Comparison of ENCODE assay signal across 19 mouse cellular contexts in genomic region chr11:120862819-120863218, GRCm38 (mm10). TPM values are rescaled to one million over a fixed set of nuclear protein-coding genes. Genes with fewer than 3 reads are reported as not detected.
DNase-seq lines count a peak whose midpoint lies in the region; ATAC-seq and TF ChIP-seq lines count a peak whose summit lies in the region.
"Had no signal": no experiment of that assay in that cellular context is flagged by ENCODE, and none has a peak within 500 bp of the region (broad histone marks: within the 10 kb centered on the region; RNA-seq: fewer than 3 reads in every experiment).

No protein-coding gene starts in this region.

- no peak overlapping the region for H3K4me3 ChIP-seq in forebrain, embryonic 10.5 days
- H3K4me3 ChIP-seq in forebrain, embryonic 13.5 days = no peak overlapping the region
- H3K4me3 ChIP-seq in stomach, embryonic 15.5 days (replicated peaks) = no peak overlapping the region
- H3K4me3 ChIP-seq in stomach, postnatal 0 days (ENCODE audit: low read depth, low read length) = no peak overlapping the region
- H3K4me3 ChIP-seq in liver, embryonic 12.5 days = no peak overlapping the region
- H3K4me3 ChIP-seq: embryonic facial prominence, embryonic 15.5 days; erythroblast, embryonic 14.5 days; heart, embryonic 12.5 days; hindbrain, embryonic 10.5 days; intestine, embryonic 15.5 days had no signal

- no peaks in the 10 kb centered on the region for H3K27me3 ChIP-seq in forebrain, embryonic 10.5 days (ENCODE audit: poor library complexity, severe bottlenecking)
- no peaks in the 10 kb centered on the region for H3K27me3 ChIP-seq in forebrain, embryonic 13.5 days
- H3K27me3 ChIP-seq in stomach, embryonic 15.5 days (replicated peaks) = no peaks in the 10 kb centered on the region
- no peaks in the 10 kb centered on the region for H3K27me3 ChIP-seq in stomach, postnatal 0 days (ENCODE audit: control insufficient read depth, insufficient read depth, low read length)
- H3K27me3 ChIP-seq in liver, embryonic 12.5 days (replicated peaks) = no peaks in the 10 kb centered on the region
- H3K27me3 ChIP-seq: embryonic facial prominence, embryonic 15.5 days; heart, embryonic 12.5 days; intestine, embryonic 15.5 days had no signal

- TF ChIP-seq EP300 in stomach, postnatal 0 days (optimal IDR thresholded peaks at IDR 0.05) = no peak

- no peaks in the 10 kb centered on the region for H3K9me3 ChIP-seq in forebrain, embryonic 10.5 days
- H3K9me3 ChIP-seq in forebrain, embryonic 13.5 days (replicated peaks) = no peaks in the 10 kb centered on the region
- H3K9me3 ChIP-seq in stomach, embryonic 15.5 days = no peaks in the 10 kb centered on the region
- H3K9me3 ChIP-seq in stomach, postnatal 0 days (ENCODE audit: control insufficient read depth, low read length) = no peaks in the 10 kb centered on the region
- no peaks in the 10 kb centered on the region for H3K9me3 ChIP-seq in liver, embryonic 12.5 days (replicated peaks)
- H3K9me3 ChIP-seq: embryonic facial prominence, embryonic 15.5 days; heart, embryonic 12.5 days; hindbrain, embryonic 10.5 days; intestine, embryonic 15.5 days had no signal

- H3K27ac ChIP-seq in forebrain, embryonic 10.5 days = 0 out of 2 replicates have a peak overlapping the region, but pooled peaks have one; percentile 13
- no peak overlapping the region for H3K27ac ChIP-seq in forebrain, embryonic 13.5 days
- H3K27ac ChIP-seq in stomach, embryonic 15.5 days = no peak overlapping the region
- no peak overlapping the region for H3K27ac ChIP-seq in stomach, postnatal 0 days (replicated peaks)
- no peak overlapping the region for H3K27ac ChIP-seq in liver, embryonic 12.5 days
- H3K27ac ChIP-seq: embryonic facial prominence, embryonic 15.5 days; hindbrain, embryonic 10.5 days; hindbrain, embryonic 14.5 days; intestine, embryonic 15.5 days had no signal

- no peak overlapping the region for H3K4me2 ChIP-seq in forebrain, embryonic 13.5 days
- no peak overlapping the region for H3K4me2 ChIP-seq in stomach, embryonic 15.5 days
- no peak overlapping the region for H3K4me2 ChIP-seq in stomach, postnatal 0 days (replicated peaks; ENCODE audit: low read depth)
- no peak overlapping the region for H3K4me2 ChIP-seq in liver, embryonic 12.5 days
- H3K4me2 ChIP-seq: embryonic facial prominence, embryonic 15.5 days; heart, embryonic 12.5 days; hindbrain, embryonic 14.5 days; intestine, embryonic 15.5 days had no signal

- 0 out of 2 replicates have a peak, but pooled peaks cover 2% of the 10 kb centered on the region for H3K4me1 ChIP-seq in forebrain, embryonic 10.5 days
- H3K4me1 ChIP-seq in forebrain, embryonic 13.5 days = no peaks in the 10 kb centered on the region
- H3K4me1 ChIP-seq in stomach, embryonic 15.5 days = no peaks in the 10 kb centered on the region
- H3K4me1 ChIP-seq in stomach, postnatal 0 days (replicated peaks; ENCODE audit: control insufficient read depth, insufficient read depth) = no peaks in the 10 kb centered on the region
- H3K4me1 ChIP-seq in liver, embryonic 12.5 days = no peaks in the 10 kb centered on the region
- H3K4me1 ChIP-seq: embryonic facial prominence, embryonic 15.5 days; heart, embryonic 12.5 days; hindbrain, embryonic 10.5 days; intestine, embryonic 15.5 days had no signal

- 82% methylated on average over 10 of the region's 10 CpGs for WGBS in forebrain, embryonic 10.5 days
- 74% methylated on average over 10 of the region's 10 CpGs for WGBS in forebrain, embryonic 13.5 days
- WGBS in stomach, embryonic 15.5 days = 74% methylated on average over 10 of the region's 10 CpGs
- 81% methylated on average over 10 of the region's 10 CpGs for WGBS in stomach, postnatal 0 days
- WGBS in liver, embryonic 12.5 days (ENCODE audit: insufficient replicate concordance) = 78% methylated on average over 10 of the region's 10 CpGs

- peaks cover 59% of the 10 kb centered on the region for H3K36me3 ChIP-seq in forebrain, embryonic 10.5 days (replicated peaks)
- H3K36me3 ChIP-seq in forebrain, embryonic 13.5 days (ENCODE audit: poor library complexity, severe bottlenecking) = peaks cover 50% of the 10 kb centered on the region
- H3K36me3 ChIP-seq in stomach, embryonic 15.5 days = 0 out of 2 replicates have a peak, but pooled peaks cover 10% of the 10 kb centered on the region
- H3K36me3 ChIP-seq in stomach, postnatal 0 days (ENCODE audit: control insufficient read depth, insufficient read depth, low read length) = no peaks in the 10 kb centered on the region
- H3K36me3 ChIP-seq in liver, embryonic 12.5 days = peaks cover 31% of the 10 kb centered on the region

- no peak for TF ChIP-seq CTCF in stomach, postnatal 0 days (IDR thresholded peaks at IDR 0.05; ENCODE audit: low read depth)

- peak; percentile 45 for DNase-seq in adrenal gland, adult 2 months
- DNase-seq in adrenal gland, postnatal 25 days = no peak
- DNase-seq in forebrain, embryonic 10.5 days (ENCODE audit: extremely low spot score, low spot score) = no peak
- no peak for DNase-seq in stomach, postnatal 0 days (ENCODE audit: low spot score)
- DNase-seq in left cerebral cortex, postnatal 25 days (ENCODE audit: low spot score in 2 of 2) = no peak
- DNase-seq: cerebellum, adult 18-20 months; cerebellum, adult 9-11 months; cerebellum, postnatal 36 days; gastrocnemius, postnatal 14 days had no signal

- intact Hi-C loops in left cerebral cortex, postnatal 25 days (cut with DNase I) = no loop called here

- no peak for ATAC-seq in forebrain, embryonic 13.5 days
- ATAC-seq in stomach, embryonic 15.5 days (ENCODE audit: insufficient read depth, low FRiP score, low read depth) = peak; percentile 35
- ATAC-seq in stomach, postnatal 0 days (ENCODE audit: low FRiP score, low TSS enrichment) = no peak
- ATAC-seq in liver, embryonic 12.5 days = no peak
- ATAC-seq: forebrain, embryonic 16.5 days; intestine, embryonic 15.5 days had no signal

- no peak overlapping the region for H3K9ac ChIP-seq in forebrain, embryonic 13.5 days
- H3K9ac ChIP-seq in stomach, embryonic 15.5 days = no peak overlapping the region
- H3K9ac ChIP-seq in stomach, postnatal 0 days (ENCODE audit: low read length) = no peak overlapping the region
- no peak overlapping the region for H3K9ac ChIP-seq in liver, embryonic 12.5 days
- H3K9ac ChIP-seq: embryonic facial prominence, embryonic 15.5 days; heart, embryonic 12.5 days; hindbrain, embryonic 14.5 days; intestine, embryonic 15.5 days had no signal

RNA-seq across cellular contexts. Expression of gene Fasn, which starts 38.5 kb away (rescaled TPM):
- 1,000 to 10,000 TPM in 1 of 2 experiments, 100 to 1,000 TPM in 1; 505 to 2,290 TPM for total RNA-seq in adrenal gland, adult 2 months (2021)
- 7,384 and 9,917 TPM in 2 replicates for polyA plus RNA-seq in adrenal gland, adult 2 months (2012; rRNA removed)
- total RNA-seq in adrenal gland, postnatal 25 days (2021) = 1,301 and 1,518 TPM in 2 replicates
- 134 and 144 TPM in 2 replicates for polyA plus RNA-seq in forebrain, embryonic 10.5 days (2016; fragmentation: Nextera tagmentation; extraction: Ambion mirVana)
- 61.4 and 79.4 TPM in 2 replicates for polyA plus RNA-seq in forebrain, embryonic 13.5 days (2015; fragmentation: Nextera tagmentation; extraction: Ambion mirVana)
- polyA plus RNA-seq in stomach, embryonic 15.5 days (2015; fragmentation: Nextera tagmentation; extraction: Ambion mirVana) = 45.9 and 46.3 TPM in 2 replicates
- polyA plus RNA-seq in stomach, postnatal 0 days (2015; fragmentation: Nextera tagmentation; extraction: Ambion mirVana) = 16.0 and 19.7 TPM in 2 replicates
- 100 to 1,000 TPM; 168 to 171 TPM for total RNA-seq in left cerebral cortex, postnatal 25 days (2021)
- 35.9 and 40.3 TPM in 2 replicates for polyA plus RNA-seq in liver, embryonic 12.5 days (2016; fragmentation: Nextera tagmentation; extraction: Ambion mirVana)

Comparison
In these comparisons a context has a peak if more than half of its experiments do, and no peak if none do; other contexts are left out.
1. RNA of gene Fasn, which starts 38.5 kb away (polyA plus RNA-seq): 7,384 to 9,917 TPM in adrenal gland, adult 2 months; 134 to 144 TPM in forebrain, embryonic 10.5 days, 61.4 to 79.4 TPM in forebrain, embryonic 13.5 days, 45.9 to 46.3 TPM in stomach, embryonic 15.5 days, 35.9 to 40.3 TPM in liver, embryonic 12.5 days and 16.0 to 19.7 TPM in stomach, postnatal 0 days; every median in the first group is over 10 times any median in the second.